Mouse (Mus musculus): Measurements from ENCODE around the gene Zfp638. TPM values are rescaled to one million over a fixed set of nuclear protein-coding genes. Genes with fewer than 3 reads are reported as not detected.

Gene Zfp638
- total RNA-seq, 1 experiment: 96.6 TPM

DNA sequence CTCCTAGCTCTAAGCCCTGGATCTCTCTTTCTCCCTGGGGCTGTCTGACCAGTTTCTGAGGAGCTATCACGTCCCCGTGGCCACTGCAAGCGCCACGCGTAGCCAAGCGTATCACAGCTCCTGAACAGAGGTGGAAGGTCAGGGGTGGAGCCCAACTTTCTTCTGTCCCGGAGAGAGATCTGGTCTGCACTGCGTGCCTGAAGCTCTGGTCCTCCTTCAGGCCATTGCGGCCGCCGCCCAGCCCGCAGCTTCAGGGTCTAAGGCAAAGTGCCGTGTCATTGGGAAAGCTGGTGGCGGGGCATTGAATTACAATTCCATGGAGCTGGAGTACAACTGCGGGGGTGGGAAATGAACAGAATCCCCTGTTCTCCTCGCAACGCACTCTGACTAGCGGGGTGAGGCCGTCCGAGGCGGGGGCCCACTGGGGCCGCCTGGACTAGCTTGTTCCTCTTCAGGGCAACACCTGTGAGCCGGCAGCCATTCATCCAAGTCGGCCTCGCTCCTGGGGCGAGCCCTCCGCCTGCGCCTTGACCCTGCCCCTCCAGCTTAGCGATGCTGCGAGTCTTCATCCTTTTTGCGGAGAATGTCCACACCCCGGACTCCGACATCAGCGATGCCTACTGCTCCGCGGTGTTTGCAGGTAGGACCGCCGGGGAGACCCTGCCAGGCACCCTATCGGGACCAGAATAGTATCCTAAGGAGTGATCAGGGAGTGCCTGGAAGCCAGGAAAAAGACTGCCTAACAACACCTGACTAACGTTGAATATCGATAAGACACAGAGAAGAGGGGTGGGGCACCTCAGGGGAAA is 141.7 kb downstream of the Zfp638 start, which contains the start of gene Dysf:
Dysf (plus strand) TSS at position 228 of the 809 bp plus-strand sequence.
- Histone ChIP-seq H3K27ac (ENCODE audit: insufficient read depth, low read depth, low read length, poor library complexity, severe bottlenecking) (no peak within 1 kb of the TSS), H3K9me3 (ENCODE audit: control insufficient read depth, insufficient read depth, low read depth, low read length) (no peaks in the 10 kb centered on the region), H3K36me3 (ENCODE audit: control insufficient read depth, insufficient read depth, low read length, poor library complexity, severe bottlenecking) (no peaks in the 10 kb centered on the region), H3K4me1 (ENCODE audit: control insufficient read depth in 2 of 2, insufficient read depth in 2 of 2, low read length in 2 of 2, poor library complexity in 1 of 2) (peaks cover 6 to 20% of the 10 kb centered on the region in 2 experiments; a peak in 2 of 4 replicates), H3K9ac (ENCODE audit: insufficient read depth, low read depth, low read length, poor library complexity, severe bottlenecking) (peak within 1 kb of the TSS; percentile 8), H3K4me3 (ENCODE audit: insufficient read depth in 1 of 2, low read depth in 1 of 2, low read length in 2 of 2, poor library complexity in 1 of 2, severe bottlenecking in 1 of 2) (peak within 1 kb of the TSS; percentile 56 to 62)
- no peak for DNase-seq (ENCODE audit: low read depth, low spot score)
- in situ Hi-C loops (cut with MboI; ENCODE audit: low sequenced_read_pairs in 2 of 2, unreplicated experiment in 2 of 2): no loop called here
- TF ChIP-seq MAFK (IDR thresholded peaks at IDR 0.05; ENCODE audit: insufficient read depth, low read depth, low read length) (peak; percentile 57; the same call in 1 of the 2 replicates), ZC3H11A (IDR thresholded peaks at IDR 0.05; ENCODE audit: borderline replicate concordance, low read depth, low read length) (no peak), HCFC1 (IDR thresholded peaks at IDR 0.05; ENCODE audit: borderline replicate concordance, insufficient read depth, low read length) (no peak), ZNF384 (IDR thresholded peaks at IDR 0.05; ENCODE audit: low read depth, low read length) (no peak)

GRCm38 (mm10) chr6:84009172-84009872 is 142.4 kb downstream of the Zfp638 start:
- in situ Hi-C loops (cut with MboI; ENCODE audit: low sequenced_read_pairs in 2 of 2, unreplicated experiment in 2 of 2): no loop called here
- Histone ChIP-seq H3K27ac (ENCODE audit: insufficient read depth, low read depth, low read length, poor library complexity, severe bottlenecking) (no peak overlapping the region; the same call in 1 of the 2 replicates), H3K9ac (ENCODE audit: insufficient read depth, low read depth, low read length, poor library complexity, severe bottlenecking) (no peak overlapping the region; the same call in 1 of the 2 replicates), H3K9me3 (ENCODE audit: control insufficient read depth, insufficient read depth, low read depth, low read length) (no peaks in the 10 kb centered on the region), H3K36me3 (ENCODE audit: control insufficient read depth, insufficient read depth, low read length, poor library complexity, severe bottlenecking) (no peaks in the 10 kb centered on the region), H3K4me1 (ENCODE audit: control insufficient read depth in 2 of 2, insufficient read depth in 2 of 2, low read length in 2 of 2, poor library complexity in 1 of 2) (peaks cover 6 to 20% of the 10 kb centered on the region in 2 experiments; a peak in 2 of 4 replicates), H3K4me3 (ENCODE audit: insufficient read depth in 1 of 2, low read depth in 1 of 2, low read length in 2 of 2, poor library complexity in 1 of 2, severe bottlenecking in 1 of 2) (peak overlapping the region in 1 of 2 experiments; percentile 56; a peak in 3 of 4 replicates)
- TF ChIP-seq CHD2 (IDR thresholded peaks at IDR 0.05; ENCODE audit: low read depth, low read length) (no peak), MAFK (IDR thresholded peaks at IDR 0.05; ENCODE audit: insufficient read depth, low read depth, low read length) (no peak), ZNF384 (IDR thresholded peaks at IDR 0.05; ENCODE audit: low read depth, low read length) (no peak)
- no peak for DNase-seq (ENCODE audit: low read depth, low spot score)

GRCm38 (mm10) chr6:84009915-84010302 is 143.0 kb downstream of the Zfp638 start:
- Histone ChIP-seq H3K27ac (ENCODE audit: insufficient read depth, low read depth, low read length, poor library complexity, severe bottlenecking) (peak overlapping the region; percentile 52; the same call in 1 of the 2 replicates), H3K9me3 (ENCODE audit: control insufficient read depth, insufficient read depth, low read depth, low read length) (no peaks in the 10 kb centered on the region), H3K9ac (ENCODE audit: insufficient read depth, low read depth, low read length, poor library complexity, severe bottlenecking) (no peak overlapping the region; the same call in 1 of the 2 replicates), H3K4me3 (ENCODE audit: insufficient read depth in 1 of 2, low read depth in 1 of 2, low read length in 2 of 2, poor library complexity in 1 of 2, severe bottlenecking in 1 of 2) (no peak overlapping the region), H3K4me1 (ENCODE audit: control insufficient read depth in 2 of 2, insufficient read depth in 2 of 2, low read length in 2 of 2, poor library complexity in 1 of 2) (peaks cover 6 to 20% of the 10 kb centered on the region in 2 experiments; a peak in 2 of 4 replicates), H3K36me3 (ENCODE audit: control insufficient read depth, insufficient read depth, low read length, poor library complexity, severe bottlenecking) (no peaks in the 10 kb centered on the region)
- in situ Hi-C loops (cut with MboI; ENCODE audit: low sequenced_read_pairs in 2 of 2, unreplicated experiment in 2 of 2): no loop called here
- no peak for TF ChIP-seq CHD2 (IDR thresholded peaks at IDR 0.05; ENCODE audit: low read depth, low read length)
- TF ChIP-seq HCFC1 (IDR thresholded peaks at IDR 0.05; ENCODE audit: borderline replicate concordance, insufficient read depth, low read length): no peak
- no peak for TF ChIP-seq ZNF384 (IDR thresholded peaks at IDR 0.05; ENCODE audit: low read depth, low read length)
- TF ChIP-seq MAFK (IDR thresholded peaks at IDR 0.05; ENCODE audit: insufficient read depth, low read depth, low read length): no peak
- TF ChIP-seq ZC3H11A (IDR thresholded peaks at IDR 0.05; ENCODE audit: borderline replicate concordance, low read depth, low read length): no peak
- DNase-seq (ENCODE audit: low read depth, low spot score): no peak

DNA sequence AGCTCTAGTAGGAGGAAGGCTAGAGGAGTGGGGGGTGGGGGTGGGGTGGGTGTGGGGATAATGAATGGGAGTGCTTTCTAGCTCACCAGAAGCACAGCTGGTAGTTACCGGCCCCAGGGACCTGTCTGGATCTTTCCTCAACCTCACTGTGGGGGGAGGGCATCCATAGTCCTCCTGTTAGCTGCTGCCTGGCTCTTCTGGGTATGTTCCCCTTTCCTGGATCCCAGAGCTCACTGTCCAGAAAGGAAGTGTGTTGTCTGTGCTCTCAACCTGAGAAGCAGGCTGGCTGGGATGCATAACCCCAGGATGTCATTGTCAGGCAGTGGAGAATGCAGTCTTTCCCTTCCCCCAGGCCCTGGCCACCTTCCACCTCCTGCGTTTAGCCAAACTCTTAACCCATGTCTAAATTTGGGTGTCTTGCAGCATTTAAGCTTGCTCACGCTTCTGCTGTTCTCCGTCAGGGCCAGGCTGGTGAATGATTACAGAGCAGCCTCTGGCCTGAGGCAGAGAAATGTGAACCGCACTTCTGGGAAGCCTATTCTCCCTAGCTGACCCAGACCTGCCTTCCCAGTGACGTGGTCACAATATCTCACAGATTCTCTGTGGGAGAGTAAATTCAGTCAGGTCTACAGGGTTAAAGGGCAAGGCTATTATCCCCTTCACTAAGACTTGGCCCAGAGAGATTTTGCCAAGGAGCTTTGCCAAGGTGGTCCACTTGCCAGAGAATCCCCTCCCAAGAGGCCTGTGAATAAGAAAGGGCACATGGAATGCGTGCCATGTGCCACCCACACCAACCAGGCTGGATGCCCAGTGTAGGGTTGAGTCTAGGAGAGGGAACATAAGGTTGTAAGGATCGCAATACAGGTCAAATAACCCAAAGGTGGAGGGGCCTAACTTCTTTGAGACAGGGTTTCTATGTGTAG is 143.7 kb downstream of the Zfp638 start:
- no peak for DNase-seq (ENCODE audit: low read depth, low spot score)
- Histone ChIP-seq H3K4me1 (ENCODE audit: control insufficient read depth in 2 of 2, insufficient read depth in 2 of 2, low read length in 2 of 2, poor library complexity in 1 of 2) (peaks cover 6 to 20% of the 10 kb centered on the region in 2 experiments; a peak in 2 of 4 replicates), H3K9me3 (ENCODE audit: control insufficient read depth, insufficient read depth, low read depth, low read length) (no peaks in the 10 kb centered on the region), H3K4me3 (ENCODE audit: insufficient read depth in 1 of 2, low read depth in 1 of 2, low read length in 2 of 2, poor library complexity in 1 of 2, severe bottlenecking in 1 of 2) (peak overlapping the region in 1 of 2 experiments; percentile 6; a peak in 1 of 4 replicates), H3K9ac (ENCODE audit: insufficient read depth, low read depth, low read length, poor library complexity, severe bottlenecking) (no peak overlapping the region; the same call in 1 of the 2 replicates), H3K27ac (ENCODE audit: insufficient read depth, low read depth, low read length, poor library complexity, severe bottlenecking) (peak overlapping the region; percentile 52; the same call in 1 of the 2 replicates), H3K36me3 (ENCODE audit: control insufficient read depth, insufficient read depth, low read length, poor library complexity, severe bottlenecking) (no peaks in the 10 kb centered on the region)
- TF ChIP-seq CHD2 (IDR thresholded peaks at IDR 0.05; ENCODE audit: low read depth, low read length) (no peak), ZC3H11A (IDR thresholded peaks at IDR 0.05; ENCODE audit: borderline replicate concordance, low read depth, low read length) (no peak), ZNF384 (IDR thresholded peaks at IDR 0.05; ENCODE audit: low read depth, low read length) (no peak), MAFK (IDR thresholded peaks at IDR 0.05; ENCODE audit: insufficient read depth, low read depth, low read length) (no peak), HCFC1 (IDR thresholded peaks at IDR 0.05; ENCODE audit: borderline replicate concordance, insufficient read depth, low read length) (no peak)
- in situ Hi-C loops (cut with MboI; ENCODE audit: low sequenced_read_pairs in 2 of 2, unreplicated experiment in 2 of 2): no loop called here
